10 mouse cellular contexts compared by ENCODE assay signal in the genomic region with DNA sequence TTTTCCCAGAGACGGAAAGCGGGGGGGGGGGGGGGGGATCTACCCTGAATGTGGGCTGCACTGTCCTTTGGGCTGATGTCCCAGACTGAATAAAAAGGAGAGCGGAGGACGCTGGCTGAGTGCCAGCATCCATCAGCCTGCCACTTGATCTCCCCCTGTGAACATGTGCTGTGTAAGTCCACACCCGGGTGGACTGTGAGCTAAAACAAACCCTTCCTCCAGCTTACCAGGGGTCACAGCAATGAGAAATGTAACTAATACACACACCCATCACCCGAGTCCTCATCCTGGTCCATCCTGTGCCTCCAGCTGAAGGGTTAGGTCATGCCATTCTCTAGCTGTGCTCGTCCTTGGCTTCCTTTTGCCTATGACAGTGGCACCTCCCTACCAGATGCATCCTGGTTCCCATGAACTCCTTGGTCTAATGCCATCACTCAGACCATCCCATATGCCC. TPM values are rescaled to one million over a fixed set of nuclear protein-coding genes. Genes with fewer than 3 reads are reported as not detected.
DNase-seq lines count a peak whose midpoint lies in the region.
"Had no signal": no experiment of that assay in that cellular context is flagged by ENCODE, and none has a peak within 500 bp of the region (broad histone marks: within the 10 kb centered on the region; RNA-seq: fewer than 3 reads in every experiment).

No protein-coding gene starts in this region.

- DNase-seq in layer of hippocampus, adult 9-11 months, result peak; percentile 55
- no peak for DNase-seq in layer of hippocampus, adult 18-20 months (ENCODE audit: low spot score in 2 of 2)
- DNase-seq in cerebellum, adult 18-20 months, result peak; percentile 57 to 70
- peak; percentile 27 to 47 for DNase-seq in heart, adult 9 months (ENCODE audit: low spot score in 2 of 2)
- peak; percentile 41 to 59 for DNase-seq in kidney, postnatal 25 days
- DNase-seq in embryo, embryonic 11 days, result no peak
- no peak for DNase-seq in right cerebral cortex, postnatal 25 days
- DNase-seq in embryo, embryonic 10.5 days (ENCODE audit: low spot score), result no peak
- DNase-seq: liver, embryonic 13.5 days had no signal

RNA-seq across cellular contexts. Expression of gene Itm2c, which starts 8.1 kb away (rescaled TPM):
- 100 to 1,000 TPM; 867 to 891 TPM for total RNA-seq in layer of hippocampus, adult 18-20 months (2021)

RNA-seq across cellular contexts. Expression of gene 4933407L21Rik, which starts 26.1 kb away (rescaled TPM):
- total RNA-seq in layer of hippocampus, adult 18-20 months (2021), result 1 to 10 TPM; 3.3 to 4.1 TPM
- total RNA-seq: MEL had no signal

RNA-seq across cellular contexts. Expression of gene Gpr55, which starts 58.7 kb away (rescaled TPM):
- under 1 TPM in 1 of 2 experiments, not detected in 1; 0.08 TPM for total RNA-seq in layer of hippocampus, adult 18-20 months (2021)

Comparison
In these comparisons a context has a peak if more than half of its experiments do, and no peak if none do; other contexts are left out.
1. DNase-seq: peak in layer of hippocampus, adult 9-11 months (single experiment), cerebellum, adult 18-20 months (2 of 2), heart, adult 9 months (2 of 2) and kidney, postnatal 25 days (2 of 2); none in layer of hippocampus, adult 18-20 months (0 of 2), embryo, embryonic 11 days (single experiment), right cerebral cortex, postnatal 25 days (single experiment) and embryo, embryonic 10.5 days (single experiment).